Mouse (Mus musculus): ENCODE results near the gene Kndc1. TPM values are rescaled to one million over a fixed set of nuclear protein-coding genes. Genes with fewer than 3 reads are reported as not detected.
A peak's percentile ranks its signal among the peaks of the same experiment; 100 is the strongest.

Kndc1 gene
- total and polyA plus RNA-seq, 3 experiments: 0.47 TPM; not detected in 2

DNA sequence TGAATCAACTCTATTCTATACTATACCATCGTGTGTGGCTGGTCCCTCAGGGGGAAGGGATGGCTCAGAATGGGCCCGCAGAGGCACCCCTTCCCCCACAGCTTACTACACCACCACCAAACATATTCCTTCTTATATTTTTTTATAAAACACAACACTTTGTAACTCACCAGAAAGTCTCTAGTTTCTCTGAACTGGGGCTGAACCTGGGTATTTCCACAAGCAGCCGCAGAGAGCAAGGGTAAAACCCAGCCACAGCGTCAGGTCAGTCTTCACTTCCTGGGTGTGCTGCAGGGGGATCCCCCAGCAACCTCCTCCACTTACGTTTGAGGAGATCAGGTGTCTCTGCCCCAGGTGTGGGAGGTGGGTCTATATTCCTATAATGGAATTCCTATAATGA lies 73.9 kb downstream of the Kndc1 start:
- Histone ChIP-seq H3K27me3 (ENCODE audit: control insufficient read depth, insufficient read depth, low read length) (no peaks in the 10 kb centered on the region), H3K79me2 (replicated peaks; ENCODE audit: control insufficient read depth, insufficient read depth, low read length) (no peaks in the 10 kb centered on the region)
- DNase-seq: no peak

DNA sequence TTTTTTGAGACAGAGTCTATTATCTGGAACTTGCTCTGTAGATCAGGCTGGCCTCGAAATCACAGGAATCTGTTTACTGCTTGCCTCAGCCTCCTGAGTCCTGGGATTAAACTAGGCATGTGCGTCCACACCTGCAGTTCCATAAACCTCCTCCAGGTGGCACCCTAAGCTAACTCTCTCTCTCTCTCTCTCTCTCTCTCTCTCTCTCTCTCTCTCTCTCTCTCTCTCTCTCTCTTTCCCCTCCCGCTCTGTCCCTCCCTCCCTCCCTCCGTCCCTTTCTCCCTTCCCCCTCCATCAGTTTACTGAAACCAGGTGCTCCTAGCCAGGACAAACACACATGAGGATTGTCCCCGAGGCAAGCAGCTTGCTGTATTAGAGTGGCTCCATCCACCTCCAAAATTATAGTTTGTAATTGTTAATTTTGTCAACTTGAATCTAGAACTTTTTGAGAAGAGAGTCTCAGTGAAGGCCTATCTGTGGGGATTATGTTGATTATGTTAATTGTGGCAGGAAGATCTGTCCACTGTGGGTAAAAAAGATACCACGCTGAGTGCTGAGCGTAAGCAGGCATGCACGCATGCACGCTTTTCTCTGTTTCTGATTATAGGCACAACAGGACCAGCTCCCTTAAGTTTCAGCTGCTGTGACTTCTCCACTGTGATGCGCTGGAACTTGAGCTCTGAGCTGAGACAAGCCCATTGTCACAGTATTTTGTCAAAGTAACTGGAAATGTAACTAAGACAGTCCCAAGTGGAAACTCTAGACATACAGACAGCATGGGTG lies 75.0 kb downstream of the Kndc1 start:
- no peak overlapping the region for H3K9ac ChIP-seq (ENCODE audit: low read depth, low read length)
- DNase-seq: peak; percentile 69 to 80
- intact Hi-C loops (cut with DNase I): loop anchor here (1.0 to 5.0 kb wide), 3 partner anchors 25 to 173 kb away; no protein-coding TSS in a partner anchor
- no peak for TF ChIP-seq POLR2A (IDR thresholded peaks at IDR 0.05; ENCODE audit: insufficient read depth, low read depth, low read length)
- TF ChIP-seq EP300 (IDR thresholded peaks at IDR 0.05; ENCODE audit: insufficient read depth, low read depth, low read length): peak; percentile 30; the same call in 1 of the 2 replicates
- peak; percentile 79 for TF ChIP-seq CTCF (IDR thresholded peaks at IDR 0.05)
- no peak overlapping the region for H3K4me3 ChIP-seq
- H3K79me2 ChIP-seq (replicated peaks; ENCODE audit: control insufficient read depth, insufficient read depth, low read length): no peaks in the 10 kb centered on the region
- no peaks in the 10 kb centered on the region for H3K27me3 ChIP-seq (ENCODE audit: control insufficient read depth, insufficient read depth, low read length)
- WGBS: 45% methylated on average over 10 of the region's 10 CpGs
- H3K27ac ChIP-seq: no peak overlapping the region
- no peaks in the 10 kb centered on the region for H3K36me3 ChIP-seq (ENCODE audit: control insufficient read depth, insufficient read depth, low read length)
- H3K4me1 ChIP-seq (ENCODE audit: control insufficient read depth, insufficient read depth, low read length): no peaks in the 10 kb centered on the region

More for the DNA sequence above, 73.9 kb downstream of the Kndc1 start:
- no peaks in the 10 kb centered on the region for H3K36me3 ChIP-seq (ENCODE audit: control insufficient read depth, insufficient read depth, low read length)
- no peaks in the 10 kb centered on the region for H3K4me1 ChIP-seq (ENCODE audit: control insufficient read depth, insufficient read depth, low read length)
- H3K9ac ChIP-seq (ENCODE audit: low read depth, low read length): no peak overlapping the region
- no peak for TF ChIP-seq POLR2A (IDR thresholded peaks at IDR 0.05; ENCODE audit: insufficient read depth, low read depth, low read length)
- no peak for TF ChIP-seq CTCF (IDR thresholded peaks at IDR 0.05)
- TF ChIP-seq EP300 (IDR thresholded peaks at IDR 0.05; ENCODE audit: insufficient read depth, low read depth, low read length): no peak
- WGBS: 53% methylated on average over 5 of the region's 5 CpGs
- H3K27ac ChIP-seq: no peak overlapping the region
- no peak overlapping the region for H3K4me3 ChIP-seq
- intact Hi-C loops (cut with DNase I): loop anchor here (5.0 kb wide), 1 partner anchor 174 kb away; no protein-coding TSS in a partner anchor

DNA sequence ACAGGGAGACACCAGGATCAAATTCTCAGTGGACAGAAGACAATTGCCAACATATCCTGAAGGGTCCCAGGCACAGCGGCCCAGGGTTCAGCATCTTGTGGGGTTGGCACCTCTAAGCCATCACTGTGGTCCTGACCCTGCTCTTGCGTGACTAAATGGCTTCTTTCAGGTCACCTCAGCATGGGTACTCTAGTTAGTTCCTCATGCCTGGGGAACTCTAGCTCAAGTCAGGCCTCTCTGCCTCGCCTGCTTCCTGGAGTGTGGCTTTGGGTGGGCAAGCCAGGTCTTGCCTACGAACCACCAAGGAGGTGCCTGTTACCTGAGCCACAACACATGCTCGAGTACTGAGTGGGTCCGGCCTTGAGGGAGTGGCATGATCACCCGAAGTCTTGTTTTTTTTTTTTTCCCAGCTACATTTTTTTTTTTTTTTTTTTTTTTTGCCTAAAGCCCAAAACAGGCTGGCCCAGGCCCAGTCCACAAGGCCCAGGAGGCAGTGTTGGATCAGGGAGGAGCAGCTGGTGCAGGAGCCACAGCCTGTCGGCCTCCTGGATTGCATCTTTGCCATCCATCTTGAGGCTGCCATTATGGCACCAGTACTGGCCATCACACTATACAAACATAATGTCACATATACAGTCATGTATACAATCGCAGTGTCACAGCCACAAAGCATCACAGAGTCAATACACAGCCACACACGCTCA lies 75.9 kb downstream of the Kndc1 start:
- TF ChIP-seq POLR2A (IDR thresholded peaks at IDR 0.05; ENCODE audit: insufficient read depth, low read depth, low read length) (no peak), EP300 (IDR thresholded peaks at IDR 0.05; ENCODE audit: insufficient read depth, low read depth, low read length) (no peak), CTCF (IDR thresholded peaks at IDR 0.05) (no peak)
- Histone ChIP-seq H3K27me3 (ENCODE audit: control insufficient read depth, insufficient read depth, low read length) (no peaks in the 10 kb centered on the region), H3K9ac (ENCODE audit: low read depth, low read length) (no peak overlapping the region), H3K79me2 (replicated peaks; ENCODE audit: control insufficient read depth, insufficient read depth, low read length) (no peaks in the 10 kb centered on the region), H3K4me1 (ENCODE audit: control insufficient read depth, insufficient read depth, low read length) (no peaks in the 10 kb centered on the region), H3K27ac (no peak overlapping the region), H3K36me3 (ENCODE audit: control insufficient read depth, insufficient read depth, low read length) (no peaks in the 10 kb centered on the region), H3K4me3 (no peak overlapping the region)
- DNase-seq: no peak
- 84% methylated on average over 10 of the region's 10 CpGs for WGBS
- intact Hi-C loops (cut with DNase I): no loop called here

DNA sequence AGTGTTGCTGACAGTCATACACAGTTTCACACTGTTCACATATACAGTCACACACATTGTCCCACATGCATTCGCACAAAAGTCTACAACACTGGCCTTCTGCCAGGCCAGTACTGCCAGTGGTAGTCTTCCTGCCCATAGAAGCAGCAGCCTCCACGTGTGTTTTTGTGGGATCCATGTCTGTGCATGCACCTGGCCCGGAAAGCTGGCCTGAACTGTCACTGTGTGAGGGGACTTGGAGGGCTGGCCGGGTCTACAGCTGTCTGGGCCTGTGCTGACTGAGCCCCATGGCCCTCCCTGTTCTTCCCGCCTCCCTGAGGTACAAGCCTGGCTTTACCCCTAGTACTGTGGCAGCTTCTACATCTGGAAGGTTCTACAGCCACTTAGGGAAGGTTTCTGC lies 76.5 kb downstream of the Kndc1 start:
- Histone ChIP-seq H3K4me3 (no peak overlapping the region), H3K36me3 (ENCODE audit: control insufficient read depth, insufficient read depth, low read length) (no peaks in the 10 kb centered on the region), H3K27ac (no peak overlapping the region), H3K27me3 (ENCODE audit: control insufficient read depth, insufficient read depth, low read length) (no peaks in the 10 kb centered on the region), H3K79me2 (replicated peaks; ENCODE audit: control insufficient read depth, insufficient read depth, low read length) (no peaks in the 10 kb centered on the region), H3K4me1 (ENCODE audit: control insufficient read depth, insufficient read depth, low read length) (no peaks in the 10 kb centered on the region), H3K9ac (ENCODE audit: low read depth, low read length) (no peak overlapping the region)
- 67% methylated on average over 5 of the region's 5 CpGs for WGBS
- no peak for DNase-seq
- intact Hi-C loops (cut with DNase I): no loop called here
- TF ChIP-seq CTCF (IDR thresholded peaks at IDR 0.05) (no peak), EP300 (IDR thresholded peaks at IDR 0.05; ENCODE audit: insufficient read depth, low read depth, low read length) (no peak)

DNA sequence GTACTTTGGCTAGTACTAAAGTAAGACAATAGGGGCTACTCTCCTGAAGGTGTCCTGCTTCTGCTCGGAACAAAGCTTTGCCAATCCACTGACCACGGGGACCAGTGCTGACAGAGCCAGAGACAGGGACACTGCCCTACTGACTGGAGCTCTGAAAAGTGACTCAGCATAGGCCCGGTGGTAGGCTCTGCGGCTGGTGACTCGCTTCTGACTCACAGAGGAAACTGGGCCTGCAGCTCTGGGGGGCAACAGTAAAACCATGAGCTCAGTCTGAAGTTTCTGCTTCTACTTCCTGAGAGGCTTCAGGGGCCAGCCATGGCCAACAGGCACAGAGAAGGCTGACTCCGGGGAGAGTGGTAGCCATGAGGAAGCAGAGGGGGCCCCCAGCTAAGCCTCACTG lies 76.9 kb downstream of the Kndc1 start:
- WGBS: 40% methylated on average over 6 of the region's 6 CpGs
- TF ChIP-seq CTCF (IDR thresholded peaks at IDR 0.05): no peak
- TF ChIP-seq POLR2A (IDR thresholded peaks at IDR 0.05; ENCODE audit: insufficient read depth, low read depth, low read length): no peak
- no peak for TF ChIP-seq EP300 (IDR thresholded peaks at IDR 0.05; ENCODE audit: insufficient read depth, low read depth, low read length)
- H3K27me3 ChIP-seq (ENCODE audit: control insufficient read depth, insufficient read depth, low read length): no peaks in the 10 kb centered on the region
- no peak overlapping the region for H3K27ac ChIP-seq
- DNase-seq: peak in 1 of 2 experiments; percentile 22
- no peak overlapping the region for H3K4me3 ChIP-seq
- no peaks in the 10 kb centered on the region for H3K79me2 ChIP-seq (replicated peaks; ENCODE audit: control insufficient read depth, insufficient read depth, low read length)
- H3K4me1 ChIP-seq (ENCODE audit: control insufficient read depth, insufficient read depth, low read length): no peaks in the 10 kb centered on the region
- no peaks in the 10 kb centered on the region for H3K36me3 ChIP-seq (ENCODE audit: control insufficient read depth, insufficient read depth, low read length)
- no peak overlapping the region for H3K9ac ChIP-seq (ENCODE audit: low read depth, low read length)
- intact Hi-C loops (cut with DNase I): no loop called here

DNA sequence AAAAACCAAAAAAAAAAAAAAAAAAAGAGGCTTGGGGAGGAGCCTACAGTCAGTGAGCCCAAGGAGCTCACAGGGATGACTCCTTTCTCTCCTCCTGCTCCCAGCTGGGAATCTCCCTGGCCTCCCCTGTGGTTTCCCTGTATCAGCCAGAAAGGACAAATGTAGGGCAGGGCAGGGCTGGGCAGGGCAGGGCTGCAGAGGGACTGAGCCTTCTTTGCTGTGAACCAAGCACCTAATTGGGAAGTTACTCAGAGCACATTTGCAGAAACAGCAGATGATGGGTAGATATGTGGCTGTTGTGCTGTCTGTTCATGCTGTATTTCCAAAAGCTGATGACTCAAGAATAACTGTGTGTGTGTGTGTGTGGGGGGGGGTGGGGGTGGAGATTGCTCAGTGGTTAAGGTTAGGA lies 78.4 kb downstream of the Kndc1 start:
- DNase-seq: no peak
- Histone ChIP-seq H3K4me3 (no peak overlapping the region), H3K27me3 (ENCODE audit: control insufficient read depth, insufficient read depth, low read length) (no peaks in the 10 kb centered on the region), H3K4me1 (ENCODE audit: control insufficient read depth, insufficient read depth, low read length) (no peaks in the 10 kb centered on the region), H3K9ac (ENCODE audit: low read depth, low read length) (no peak overlapping the region), H3K27ac (no peak overlapping the region), H3K79me2 (replicated peaks; ENCODE audit: control insufficient read depth, insufficient read depth, low read length) (no peaks in the 10 kb centered on the region), H3K36me3 (ENCODE audit: control insufficient read depth, insufficient read depth, low read length) (no peaks in the 10 kb centered on the region)
- no peak for TF ChIP-seq EP300 (IDR thresholded peaks at IDR 0.05; ENCODE audit: insufficient read depth, low read depth, low read length)
- no peak for TF ChIP-seq POLR2A (IDR thresholded peaks at IDR 0.05; ENCODE audit: insufficient read depth, low read depth, low read length)
- no peak for TF ChIP-seq CTCF (IDR thresholded peaks at IDR 0.05)
- intact Hi-C loops (cut with DNase I): no loop called here

Measured in heart, adult 2 months (tissue).